Mouse (Mus musculus) G1E (cell line): ENCODE data around the gene Snx33. TPM values are rescaled to one million over a fixed set of nuclear protein-coding genes. Genes with fewer than 3 reads are reported as not detected.

Source experiments
- ATAC-seq: 2 replicates; pipeline ENCODE4 v1.8.0; 2016; ENCODE audit warnings: mild to moderate bottlenecking; ENCODE audit not compliant: insufficient number of reproducible peaks, poor library complexity, low FRiP score, severe bottlenecking; ENCODE audit errors: extremely low read depth
- DNase-seq: peaks from one replicate; pipeline ENCODE4 v3.0.0; 2012; ENCODE audit warnings: low spot score
- H3K27me3 ChIP-seq: 2 replicates; pipeline ENCODE4 v1.6.1; 2012; ENCODE audit warnings: mild to moderate bottlenecking, low read length, inconsistent platforms; ENCODE audit not compliant: insufficient read depth
- H3K36me3 ChIP-seq: replicated peaks from 2 replicates; pipeline ENCODE3; 2012; ENCODE audit warnings: mild to moderate bottlenecking, inconsistent platforms
- H3K4me1 ChIP-seq: 2 replicates; pipeline ENCODE4 v1.6.1; 2012; ENCODE audit warnings: low read depth, low read length, inconsistent platforms, mixed read lengths; ENCODE audit not compliant: insufficient read depth
- H3K4me3 ChIP-seq: 2 replicates; pipeline ENCODE4 v1.5.1; 2012; ENCODE audit warnings: low read depth, mild to moderate bottlenecking, inconsistent platforms, low read length, moderate library complexity, mixed read lengths
- H3K9me3 ChIP-seq: replicated peaks from 2 replicates; pipeline ENCODE4 v1.6.1; 2012; ENCODE audit warnings: inconsistent platforms
- CTCF ChIP-seq: IDR thresholded peaks from 2 replicates; pipeline ENCODE4 v1.5.1; 2012; ENCODE audit warnings: low read depth, low read length, inconsistent platforms, mixed read lengths
- GATA1 ChIP-seq: IDR thresholded peaks from 2 replicates; pipeline ENCODE4 v1.6.1; 2012; ENCODE audit warnings: borderline replicate concordance, low read length, inconsistent platforms, mixed read lengths
- GATA2 ChIP-seq: IDR thresholded peaks from 2 replicates; pipeline ENCODE4 v1.6.1; 2012; ENCODE audit warnings: low read depth, low read length, inconsistent platforms, borderline replicate concordance
- POLR2AphosphoS5 ChIP-seq: IDR thresholded peaks from 2 replicates; pipeline ENCODE4 v1.6.1; 2012; ENCODE audit warnings: low read depth, low read length, inconsistent platforms; ENCODE audit not compliant: insufficient replicate concordance
- TAL1 ChIP-seq: conservative IDR thresholded peaks from 2 replicates; pipeline ENCODE4 v1.6.1; 2012; ENCODE audit warnings: low read depth, low read length, inconsistent platforms, mixed read lengths
- polyA plus RNA-seq: library from polyadenylated mRNA; stranded (reverse); fragments of >175 nt; gene quantifications from 2 replicates; pipeline ENCODE4 v1.2.3, GENCODE M21; 2012
- total RNA-seq, 2 experiments: library from RNA; stranded (forward) in 1 of 2; stranded (reverse) in 1 of 2; fragments of 200-1000 nt in 1 of 2; fragments of >200 nt in 1 of 2; fragmentation: Nextera tagmentation in 1 of 2; gene quantifications; 2 replicates each; pipeline ENCODE4 v1.2.3; 2014 to 2017

Gene Snx33
- total RNA-seq (2014; fragmentation: Nextera tagmentation) (5.8 and 6.9 TPM in 2 replicates), total RNA-seq (2017) (6.5 and 7.4 TPM in 2 replicates), polyA plus RNA-seq (0.96 and 1.2 TPM in 2 replicates)

GRCm38 (mm10) chr9:56928041-56928811, at the start of gene Snx33:
TSS of gene Snx33 (minus strand) at chr9:56928371.
- ATAC-seq (peak; percentile 47), DNase-seq (peak; percentile 86)
- no peak for TF ChIP-seq TAL1
- no peak for TF ChIP-seq GATA1
- no peak for TF ChIP-seq POLR2AphosphoS5
- TF ChIP-seq GATA2, result no peak
- TF ChIP-seq CTCF, result no peak
- Histone ChIP-seq H3K4me1 (peaks cover 36% of the 10 kb centered on the region), H3K4me3 (peak within 1 kb of the TSS; percentile 80), H3K27me3 (peaks cover 29% of the 10 kb centered on the region), H3K36me3 (peaks cover 16% of the 10 kb centered on the region), H3K9me3 (no peaks in the 10 kb centered on the region)

GRCm38 (mm10) chr9:56975199-56975598, 47.0 kb upstream of the Snx33 start:
- TF ChIP-seq GATA1 (no peak), GATA2 (no peak), POLR2AphosphoS5 (no peak), CTCF (no peak), TAL1 (no peak)
- no peak for ATAC-seq
- Histone ChIP-seq H3K36me3 (peaks cover 69% of the 10 kb centered on the region), H3K4me3 (no peak overlapping the region), H3K9me3 (no peaks in the 10 kb centered on the region), H3K27me3 (no peaks in the 10 kb centered on the region), H3K4me1 (peaks cover 24% of the 10 kb centered on the region)
- DNase-seq, result no peak

GRCm38 (mm10) chr9:56973960-56974524, 45.9 kb upstream of the Snx33 start:
- Histone ChIP-seq H3K27me3 (no peaks in the 10 kb centered on the region), H3K9me3 (no peaks in the 10 kb centered on the region), H3K4me3 (no peak overlapping the region), H3K4me1 (peaks cover 24% of the 10 kb centered on the region), H3K36me3 (peaks cover 73% of the 10 kb centered on the region)
- ATAC-seq (no peak), DNase-seq (no peak)
- TF ChIP-seq TAL1 (no peak), POLR2AphosphoS5 (no peak), GATA2 (no peak), GATA1 (no peak), CTCF (no peak)

GRCm38 (mm10) chr9:56970158-56970557, 42.0 kb upstream of the Snx33 start:
- H3K9me3 ChIP-seq, result no peaks in the 10 kb centered on the region
- TF ChIP-seq TAL1, result no peak
- TF ChIP-seq GATA2, result no peak
- TF ChIP-seq CTCF, result no peak
- no peak for TF ChIP-seq POLR2AphosphoS5
- no peak for TF ChIP-seq GATA1
- H3K4me1 ChIP-seq, result peaks cover 14% of the 10 kb centered on the region
- H3K4me3 ChIP-seq, result no peak overlapping the region
- ATAC-seq (no peak), DNase-seq (no peak)
- H3K36me3 ChIP-seq, result peaks cover 80% of the 10 kb centered on the region
- no peaks in the 10 kb centered on the region for H3K27me3 ChIP-seq

- H3K36me3 ChIP-seq, result peaks cover 75% of the 10 kb centered on the region
- H3K4me3 ChIP-seq, result no peak overlapping the region
- TF ChIP-seq GATA1, result no peak
- TF ChIP-seq CTCF, result no peak
- no peak for TF ChIP-seq TAL1
- no peak for TF ChIP-seq GATA2
- no peak for TF ChIP-seq POLR2AphosphoS5
Observed at GRCm38 (mm10) chr9:56961591-56961990, 33.4 kb upstream of the Snx33 start.

GRCm38 (mm10) chr9:56958689-56959088, 30.5 kb upstream of the Snx33 start:
- DNase-seq (no peak), ATAC-seq (no peak)
- TF ChIP-seq TAL1 (no peak), POLR2AphosphoS5 (no peak), GATA2 (no peak), GATA1 (no peak), CTCF (no peak)
- Histone ChIP-seq H3K9me3 (peaks cover 2% of the 10 kb centered on the region; the same call in 1 of the 2 replicates), H3K36me3 (peaks cover 66% of the 10 kb centered on the region), H3K4me1 (peaks cover 4% of the 10 kb centered on the region; the same call in 1 of the 2 replicates), H3K4me3 (no peak overlapping the region), H3K27me3 (no peaks in the 10 kb centered on the region)

More at GRCm38 (mm10) chr9:56961591-56961990, 33.4 kb upstream of the Snx33 start:
- Histone ChIP-seq H3K27me3 (no peaks in the 10 kb centered on the region), H3K9me3 (peaks cover 2% of the 10 kb centered on the region; the same call in 1 of the 2 replicates), H3K4me1 (peaks cover 2% of the 10 kb centered on the region; the same call in 1 of the 2 replicates)
- ATAC-seq (no peak), DNase-seq (no peak)
